Mouse (Mus musculus): ENCODE results near the gene Sh2d6. TPM values are rescaled to one million over a fixed set of nuclear protein-coding genes. Genes with fewer than 3 reads are reported as not detected.

Gene Sh2d6
- not detected for polyA plus RNA-seq (2017; shearing (Covaris generic))

GRCm38 (mm10) chr6:72521607-72522006 lies at the start of gene Sh2d6:
Gene Sh2d6 (minus strand): TSS chr6:72521707.

DNA sequence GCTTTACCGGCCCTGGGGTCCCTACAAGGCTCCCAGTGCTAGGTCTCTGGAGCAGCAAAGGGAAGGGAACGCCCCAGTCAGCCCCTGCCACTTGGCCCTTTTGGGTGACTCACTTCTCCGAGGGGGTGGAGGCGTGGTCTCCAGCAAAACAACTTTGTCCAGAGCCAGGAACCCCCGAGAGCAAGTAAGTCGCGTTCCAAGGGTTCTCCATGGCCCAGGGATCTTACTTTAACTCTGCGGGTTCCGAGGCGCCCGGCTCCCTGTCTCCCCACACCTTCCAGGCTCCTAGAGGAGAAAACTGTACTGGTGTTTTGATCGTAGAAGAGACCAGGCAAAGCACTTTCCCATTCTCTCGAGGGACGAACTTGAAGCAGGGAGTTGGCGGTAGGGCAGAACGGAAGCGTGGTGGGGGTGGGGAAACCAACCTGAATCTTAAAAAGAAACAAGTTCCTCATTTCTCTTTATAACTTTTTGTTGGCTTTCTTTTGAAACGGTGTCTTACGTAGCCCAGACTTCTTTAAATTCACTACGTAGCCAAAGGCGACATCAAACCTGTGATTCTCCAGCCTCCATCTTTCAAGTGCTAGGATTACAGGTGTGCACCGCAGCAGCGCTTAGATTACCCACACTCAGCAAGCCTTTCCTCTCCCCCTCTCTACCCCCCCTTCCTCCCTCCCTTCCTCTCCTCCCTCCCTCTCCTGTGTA lies 22.9 kb upstream of the Sh2d6 start, which contains the start of gene Capg:
TSS of gene Capg (plus strand) at position 109 of the 705 bp plus-strand sequence.

Other genes with a start within 250 kb of the Sh2d6 start
- not detected for gene Sftpb, start 217.1 kb downstream of the Sh2d6 start, polyA plus RNA-seq (2017; shearing (Covaris generic))
- 14.7 TPM for gene Usp39, start 176.5 kb downstream of the Sh2d6 start, polyA plus RNA-seq (2017; shearing (Covaris generic))
- 33.4 TPM for gene 0610030E20Rik, start 174.4 kb downstream of the Sh2d6 start, polyA plus RNA-seq (2017; shearing (Covaris generic))
- 0.73 TPM for gene Tmem150a, start 166.3 kb downstream of the Sh2d6 start, polyA plus RNA-seq (2017; shearing (Covaris generic))
- 161 TPM for gene Rnf181, start 154.8 kb downstream of the Sh2d6 start, polyA plus RNA-seq (2017; shearing (Covaris generic))
- 60.0 TPM for gene Vamp5, start 141.2 kb downstream of the Sh2d6 start, polyA plus RNA-seq (2017; shearing (Covaris generic))
- gene Vamp8, start 131.0 kb downstream of the Sh2d6 start, polyA plus RNA-seq (2017; shearing (Covaris generic)) = 307 TPM
- 14.6 TPM for gene Ggcx, start 107.4 kb downstream of the Sh2d6 start, polyA plus RNA-seq (2017; shearing (Covaris generic))
- 396 TPM for gene Mat2a, start 82.1 kb downstream of the Sh2d6 start, polyA plus RNA-seq (2017; shearing (Covaris generic))
- gene Capg, start 22.7 kb upstream of the Sh2d6 start, polyA plus RNA-seq (2017; shearing (Covaris generic)) = 460 TPM
- 25.4 TPM for gene Elmod3, start 76.7 kb upstream of the Sh2d6 start, polyA plus RNA-seq (2017; shearing (Covaris generic))
- 9.4 TPM for gene Retsat, start 76.8 kb upstream of the Sh2d6 start, polyA plus RNA-seq (2017; shearing (Covaris generic))
- gene Tgoln1, start 95.3 kb upstream of the Sh2d6 start, polyA plus RNA-seq (2017; shearing (Covaris generic)) = 139 TPM